Mouse (Mus musculus) Patski (cell line): ENCODE measurements around the gene Asb5. TPM values are rescaled to one million over a fixed set of nuclear protein-coding genes. Genes with fewer than 3 reads are reported as not detected.
A peak's percentile ranks its signal among the peaks of the same experiment; 100 is the strongest.
"Not testable (repeated sequence)": the region's sequence is repeated elsewhere in the genome, so short reads cannot be mapped to it uniquely, and the experiment has no call there.

Experiments used
- ATAC-seq: fragments of 100-300 bp; one replicate; pipeline ENCODE4 v1.8.0; 2021
- CTCF ChIA-PET: fragments of 350-600 bp; sonication (Branson Sonifier 250); formaldehyde crosslinking; loops from one replicate; lab custom pipeline; 2022; ENCODE audit warnings: inconsistent platforms; lab: Charles Lee
- POLR2A ChIA-PET: fragments of 350-600 bp; sonication (Branson Sonifier 250); formaldehyde crosslinking; loops from one replicate; lab custom pipeline; 2022; ENCODE audit warnings: antibody characterized with exemption, inconsistent platforms; lab: Charles Lee
- DNase-seq: peaks from one replicate; pipeline ENCODE4 v3.0.0-alpha.2; 2011; ENCODE audit warnings: low read depth, low spot score
- H3K27me3 ChIP-seq: fragments of 371-371 bp; one replicate; pipeline ENCODE4 v1.5.1; 2021
- CTCF ChIP-seq: fragments of 100-300 bp; IDR thresholded peaks from one replicate; pipeline ENCODE4 v1.5.1; 2021
- in situ Hi-C: fragments of 300-500 bp; cut with MboI; formaldehyde crosslinking; loops from 3 replicates; pipeline ENCODE4 v1.11.1; 2018; ENCODE audit warnings: low pct_unique_long_range_greater_than_20kb, mixed read lengths
- polyA plus RNA-seq: library from polyadenylated mRNA; unstranded; gene quantifications from one replicate; pipeline ENCODE4 v1.2.3, GENCODE M21; 2021

Gene Asb5
- polyA plus RNA-seq, 1 experiment from 2014 or later, result 29.5 TPM

- H3K27me3 ChIP-seq, result no peaks in the 10 kb centered on the region
- ATAC-seq (no peak), DNase-seq (no peak)
- ChIA-PET CTCF (interaction anchor here (1.4 kb wide), 1 partner anchor 9 kb away, joined by 6 read pairs; no protein-coding TSS in a partner anchor), POLR2A (no interaction called here)
- no peak for TF ChIP-seq CTCF
- in situ Hi-C loops, result no loop called here
Observed at GRCm38 (mm10) chr8:54600671-54601251, 71.4 kb downstream of the Asb5 start, which contains the start of gene Spata4. Gene Spata4 (plus strand): TSS chr8:54600781.

- H3K27me3 ChIP-seq, result no peaks in the 10 kb centered on the region
- in situ Hi-C loops, result no loop called here
- ChIA-PET POLR2A (no interaction called here), CTCF (interaction anchor here (1.0 kb wide), 1 partner anchor 10 kb away, joined by 3 read pairs; no protein-coding TSS in a partner anchor)
- DNase-seq (no peak), ATAC-seq (no peak)
- no peak for TF ChIP-seq CTCF
Observed at GRCm38 (mm10) chr8:54603440-54603839, 74.1 kb downstream of the Asb5 start.

- ATAC-seq (peak; percentile 36), DNase-seq (peak; percentile 51)
- ChIA-PET POLR2A (interaction anchor here (0.9 kb wide), 1 partner anchor 18 kb away, joined by 3 read pairs; no protein-coding TSS in a partner anchor), CTCF (interaction anchor here (0.7 to 1.7 kb wide), 7 partner anchors 14 to 68 kb away, joined by 3 to 6 read pairs (median 4); no protein-coding TSS in a partner anchor)
- TF ChIP-seq CTCF, result no peak
- H3K27me3 ChIP-seq, result no peaks in the 10 kb centered on the region
- in situ Hi-C loops, result no loop called here
Observed at GRCm38 (mm10) chr8:54609336-54609735, 80.0 kb downstream of the Asb5 start.

GRCm38 (mm10) chr8:54610238-54610637 lies 80.9 kb downstream of the Asb5 start:
- ATAC-seq, result peak; percentile 93
- DNase-seq, result peak; percentile 91
- CTCF ChIA-PET, result interaction anchor here (1.2 to 1.7 kb wide), 6 partner anchors 15 to 73 kb away, joined by 3 to 6 read pairs (median 4); no protein-coding TSS in a partner anchor
- no peaks in the 10 kb centered on the region for H3K27me3 ChIP-seq
- in situ Hi-C loops, result no loop called here
- POLR2A ChIA-PET, result interaction anchor here (0.7 to 1.7 kb wide), 7 partner anchors 19 to 95 kb away, joined by 3 to 13 read pairs (median 3); no protein-coding TSS in a partner anchor
- TF ChIP-seq CTCF, result no peak

GRCm38 (mm10) chr8:54616710-54617109 lies 87.3 kb downstream of the Asb5 start:
- DNase-seq, POLR2A ChIA-PET, ATAC-seq, CTCF ChIA-PET, H3K27me3 ChIP-seq, in situ Hi-C loops: not testable (repeated sequence)

Other genes starting within 250 kb of the Asb5 start
- gene Spcs3, start 418 bp downstream of the Asb5 start, polyA plus RNA-seq, result 368 TPM
- not detected for gene Spata4, start 71.2 kb downstream of the Asb5 start, polyA plus RNA-seq